Mouse (Mus musculus): ENCODE data around the gene Jmjd1c.

- TF ChIP-seq POLR2A (IDR thresholded peaks at IDR 0.05; ENCODE audit: control insufficient read depth, low read depth, low read length) (no peak), CTCF (IDR thresholded peaks at IDR 0.05; ENCODE audit: control insufficient read depth, insufficient read depth, insufficient replicate concordance, low read depth, low read length) (no peak)
Measured at GRCm38 (mm10) chr10:67116251-67116650, 20.3 kb downstream of the Jmjd1c start.
